Mouse (Mus musculus): ENCODE data around the gene Trim43a. TPM values are rescaled to one million over a fixed set of nuclear protein-coding genes. Genes with fewer than 3 reads are reported as not detected.

Gene Trim43a
- total and polyA plus RNA-seq, 2 experiments from 2014 or later = 0.07 TPM; not detected in 1

GRCm38 (mm10) chr9:88546657-88547056, 34.0 kb upstream of the Trim43a start:
- Histone ChIP-seq H3K4me2 (ENCODE audit: low read depth, low read length, poor library complexity, severe bottlenecking) (no peak overlapping the region), H3K4me1 (ENCODE audit: insufficient read depth, low read length) (0 out of 2 replicates have a peak, but pooled peaks cover 3% of the 10 kb centered on the region), H3K9me3 (ENCODE audit: low read length) (no peaks in the 10 kb centered on the region), H3K9ac (replicated peaks; ENCODE audit: low read length, poor library complexity, severe bottlenecking) (no peak overlapping the region), H3K27ac (ENCODE audit: low read depth, low read length) (no peak overlapping the region), H3K27me3 (ENCODE audit: insufficient read depth, low read length) (no peaks in the 10 kb centered on the region), H3K4me3 (ENCODE audit: low read depth, low read length) (no peak overlapping the region), H3K36me3 (ENCODE audit: insufficient read depth, low read length) (no peaks in the 10 kb centered on the region)
- DNase-seq (ENCODE audit: low spot score) (no peak), ATAC-seq (ENCODE audit: low FRiP score) (no peak)
- TF ChIP-seq CTCF (IDR thresholded peaks at IDR 0.05) = no peak
- 67% methylated on average over 8 of the region's 8 CpGs for WGBS

- H3K9ac ChIP-seq (replicated peaks; ENCODE audit: low read length, poor library complexity, severe bottlenecking) = no peak overlapping the region
- DNase-seq (ENCODE audit: low spot score) (peak; percentile 82), ATAC-seq (ENCODE audit: low FRiP score) (peak; percentile 69; the same call in 1 of the 2 replicates)
- peak overlapping the region; percentile 83 for H3K4me2 ChIP-seq (ENCODE audit: low read depth, low read length, poor library complexity, severe bottlenecking)
- no peak overlapping the region for H3K27ac ChIP-seq (ENCODE audit: low read depth, low read length)
- 22% methylated on average over 7 of the region's 7 CpGs for WGBS
- H3K4me1 ChIP-seq (ENCODE audit: insufficient read depth, low read length) = 0 out of 2 replicates have a peak, but pooled peaks cover 3% of the 10 kb centered on the region
- peak; percentile 65 for TF ChIP-seq CTCF (IDR thresholded peaks at IDR 0.05)
- H3K27me3 ChIP-seq (ENCODE audit: insufficient read depth, low read length) = no peaks in the 10 kb centered on the region
- H3K4me3 ChIP-seq (ENCODE audit: low read depth, low read length) = peak overlapping the region; percentile 84
- H3K9me3 ChIP-seq (ENCODE audit: low read length) = no peaks in the 10 kb centered on the region
- H3K36me3 ChIP-seq (ENCODE audit: insufficient read depth, low read length) = no peaks in the 10 kb centered on the region
Measured at GRCm38 (mm10) chr9:88547270-88547669, 33.4 kb upstream of the Trim43a start.

- TF ChIP-seq CTCF (IDR thresholded peaks at IDR 0.05) = no peak
- ATAC-seq (ENCODE audit: low FRiP score) = peak; percentile 94
- no peaks in the 10 kb centered on the region for H3K9me3 ChIP-seq (ENCODE audit: low read length)
- H3K27me3 ChIP-seq (ENCODE audit: insufficient read depth, low read length) = no peaks in the 10 kb centered on the region
- 0 out of 2 replicates have a peak, but pooled peaks cover 2% of the 10 kb centered on the region for H3K36me3 ChIP-seq (ENCODE audit: insufficient read depth, low read length)
- 0 out of 2 replicates have a peak, but pooled peaks cover 3% of the 10 kb centered on the region for H3K4me1 ChIP-seq (ENCODE audit: insufficient read depth, low read length)
- H3K4me2 ChIP-seq (ENCODE audit: low read depth, low read length, poor library complexity, severe bottlenecking) = peak within 1 kb of the TSS; percentile 83
- DNase-seq (ENCODE audit: low spot score) = peak; percentile 95
- H3K9ac ChIP-seq (replicated peaks; ENCODE audit: low read length, poor library complexity, severe bottlenecking) = peak within 1 kb of the TSS; percentile 86
- H3K4me3 ChIP-seq (ENCODE audit: low read depth, low read length) = peak within 1 kb of the TSS; percentile 84
- WGBS = under 1% methylated on average over 30 of the region's 30 CpGs
- peak within 1 kb of the TSS; percentile 96 for H3K27ac ChIP-seq (ENCODE audit: low read depth, low read length)
Measured at GRCm38 (mm10) chr9:88547851-88548613, 32.7 kb upstream of the Trim43a start, which contains the start of gene Zfp949. Gene Zfp949, plus strand, starts transcription at chr9:88548020.

GRCm38 (mm10) chr9:88548614-88548945, 32.1 kb upstream of the Trim43a start:
- Histone ChIP-seq H3K4me1 (ENCODE audit: insufficient read depth, low read length) (0 out of 2 replicates have a peak, but pooled peaks cover 3% of the 10 kb centered on the region), H3K9me3 (ENCODE audit: low read length) (no peaks in the 10 kb centered on the region), H3K36me3 (ENCODE audit: insufficient read depth, low read length) (0 out of 2 replicates have a peak, but pooled peaks cover 2% of the 10 kb centered on the region), H3K27ac (ENCODE audit: low read depth, low read length) (peak overlapping the region; percentile 96), H3K4me3 (ENCODE audit: low read depth, low read length) (peak overlapping the region; percentile 84), H3K27me3 (ENCODE audit: insufficient read depth, low read length) (no peaks in the 10 kb centered on the region), H3K9ac (replicated peaks; ENCODE audit: low read length, poor library complexity, severe bottlenecking) (peak overlapping the region; percentile 86), H3K4me2 (ENCODE audit: low read depth, low read length, poor library complexity, severe bottlenecking) (peak overlapping the region; percentile 83)
- 6% methylated on average over 8 of the region's 8 CpGs for WGBS
- DNase-seq (ENCODE audit: low spot score) (no peak), ATAC-seq (ENCODE audit: low FRiP score) (no peak; the same call in 1 of the 2 replicates)
- TF ChIP-seq CTCF (IDR thresholded peaks at IDR 0.05) = no peak

- TF ChIP-seq CTCF (IDR thresholded peaks at IDR 0.05) = no peak
- H3K4me3 ChIP-seq (ENCODE audit: low read depth, low read length) = no peak overlapping the region
Measured at GRCm38 (mm10) chr9:88553071-88553470, 27.6 kb upstream of the Trim43a start.

GRCm38 (mm10) chr9:88558146-88558545, 22.5 kb upstream of the Trim43a start:
- DNase-seq (ENCODE audit: low spot score) (no peak), ATAC-seq (ENCODE audit: low FRiP score) (no peak)
- 87% methylated on average over 4 of the region's 4 CpGs for WGBS
- peaks cover 18% of the 10 kb centered on the region for H3K36me3 ChIP-seq (ENCODE audit: insufficient read depth, low read length)
- no peak overlapping the region for H3K27ac ChIP-seq (ENCODE audit: low read depth, low read length)
- no peaks in the 10 kb centered on the region for H3K27me3 ChIP-seq (ENCODE audit: insufficient read depth, low read length)
- TF ChIP-seq CTCF (IDR thresholded peaks at IDR 0.05) = no peak
- H3K4me1 ChIP-seq (ENCODE audit: insufficient read depth, low read length) = no peaks in the 10 kb centered on the region
- H3K9me3 ChIP-seq (ENCODE audit: low read length) = no peaks in the 10 kb centered on the region
- H3K4me2 ChIP-seq (ENCODE audit: low read depth, low read length, poor library complexity, severe bottlenecking) = no peak overlapping the region
- H3K9ac ChIP-seq (replicated peaks; ENCODE audit: low read length, poor library complexity, severe bottlenecking) = no peak overlapping the region
- no peak overlapping the region for H3K4me3 ChIP-seq (ENCODE audit: low read depth, low read length)

More at GRCm38 (mm10) chr9:88553071-88553470, 27.6 kb upstream of the Trim43a start:
- Histone ChIP-seq H3K36me3 (ENCODE audit: insufficient read depth, low read length) (peaks cover 14% of the 10 kb centered on the region), H3K27me3 (ENCODE audit: insufficient read depth, low read length) (no peaks in the 10 kb centered on the region), H3K9me3 (ENCODE audit: low read length) (no peaks in the 10 kb centered on the region), H3K27ac (ENCODE audit: low read depth, low read length) (no peak overlapping the region), H3K4me2 (ENCODE audit: low read depth, low read length, poor library complexity, severe bottlenecking) (no peak overlapping the region), H3K4me1 (ENCODE audit: insufficient read depth, low read length) (0 out of 2 replicates have a peak, but pooled peaks cover 3% of the 10 kb centered on the region), H3K9ac (replicated peaks; ENCODE audit: low read length, poor library complexity, severe bottlenecking) (no peak overlapping the region)
- no peak for ATAC-seq (ENCODE audit: low FRiP score)
- no peak for DNase-seq (ENCODE audit: low spot score)
- WGBS = 98% methylated on average over 14 of the region's 14 CpGs
